Mouse (Mus musculus): ENCODE measurements at regions not wholly inside any gene's neighbourhood (a gene's known extent, or its start where the extent isn't known, plus 50 kb on each side); places are given as distances from the start of the nearest gene placed in this dataset.

DNA sequence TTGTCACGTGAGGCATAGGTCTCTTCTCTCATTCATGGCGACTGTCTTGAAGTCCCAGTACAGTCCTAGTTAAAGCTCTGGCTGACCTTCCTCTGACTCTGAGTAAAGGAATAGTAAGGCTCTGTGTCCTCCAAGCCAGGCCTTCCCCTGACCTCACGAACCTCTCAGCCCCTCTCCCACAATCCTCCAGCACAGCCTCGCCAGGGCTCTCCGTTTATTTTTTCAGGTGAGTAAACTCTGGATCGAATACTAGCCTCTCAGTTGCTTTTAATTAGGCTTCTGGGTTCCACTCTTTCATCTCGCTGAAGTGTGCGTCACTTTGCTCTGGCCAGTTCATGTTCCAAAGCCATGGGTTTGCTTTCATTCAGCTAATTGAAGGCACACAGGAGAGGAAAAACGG is 133.8 kb downstream of the Mylk4 start:
- Histone ChIP-seq H3K36me3 (replicated peaks; ENCODE audit: insufficient read depth, low read length) (no peaks in the 10 kb centered on the region), H3K4me2 (ENCODE audit: low read depth, low read length) (no peak overlapping the region), H3K9ac (replicated peaks) (no peak overlapping the region), H3K27me3 (ENCODE audit: insufficient read depth, low read length) (no peaks in the 10 kb centered on the region), H3K4me3 (ENCODE audit: low read depth, low read length) (no peak overlapping the region), H3K27ac (ENCODE audit: low read depth) (no peak overlapping the region), H3K9me3 (ENCODE audit: low read length) (no peaks in the 10 kb centered on the region), H3K4me1 (ENCODE audit: insufficient read depth) (no peaks in the 10 kb centered on the region)
- no peak for TF ChIP-seq CTCF (IDR thresholded peaks at IDR 0.05; ENCODE audit: low read depth)
- no peak for TF ChIP-seq EP300 (IDR thresholded peaks at IDR 0.05; ENCODE audit: low read depth)
- no peak for ATAC-seq
- no peak for DNase-seq
- 67% methylated on average over 9 of the region's 9 CpGs for WGBS (ENCODE audit: insufficient replicate concordance)

GRCm38 (mm10) chr13:32643030-32643750 is 140.6 kb downstream of the Mylk4 start:
- 46% methylated on average over 5 of the region's 5 CpGs for WGBS (ENCODE audit: insufficient replicate concordance)
- ATAC-seq, result no peak
- Histone ChIP-seq H3K4me1 (ENCODE audit: insufficient read depth) (no peaks in the 10 kb centered on the region), H3K9me3 (ENCODE audit: low read length) (no peaks in the 10 kb centered on the region), H3K4me3 (ENCODE audit: low read depth, low read length) (no peak overlapping the region), H3K27me3 (ENCODE audit: insufficient read depth, low read length) (no peaks in the 10 kb centered on the region), H3K27ac (ENCODE audit: low read depth) (no peak overlapping the region), H3K36me3 (replicated peaks; ENCODE audit: insufficient read depth, low read length) (no peaks in the 10 kb centered on the region), H3K9ac (replicated peaks) (no peak overlapping the region), H3K4me2 (ENCODE audit: low read depth, low read length) (no peak overlapping the region)
- DNase-seq, result no peak
- TF ChIP-seq CTCF (IDR thresholded peaks at IDR 0.05; ENCODE audit: low read depth) (no peak), EP300 (IDR thresholded peaks at IDR 0.05; ENCODE audit: low read depth) (no peak)

DNA sequence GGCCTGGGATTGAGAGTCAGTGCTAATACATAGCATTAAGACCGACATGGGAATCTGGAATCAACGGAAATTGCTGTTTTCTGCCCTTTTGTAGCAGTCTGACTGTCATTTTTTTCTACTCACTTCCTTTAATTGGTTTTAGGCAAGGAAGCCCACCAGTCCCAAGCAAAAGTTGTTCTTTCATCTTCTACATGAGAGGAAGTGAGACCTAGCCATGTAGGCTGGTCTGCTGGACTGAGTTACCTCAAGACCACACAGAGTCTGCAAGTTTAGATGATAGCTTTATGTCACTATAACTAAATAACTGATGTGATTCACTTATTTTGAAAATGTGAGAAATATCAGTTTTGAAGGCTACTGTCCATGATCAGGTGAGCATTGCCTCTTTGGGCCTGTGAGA is 142.8 kb downstream of the Mylk4 start:
- DNase-seq (no peak), ATAC-seq (no peak)
- H3K4me2 ChIP-seq (ENCODE audit: low read depth, low read length), result no peak overlapping the region
- no peaks in the 10 kb centered on the region for H3K9me3 ChIP-seq (ENCODE audit: low read length)
- H3K36me3 ChIP-seq (replicated peaks; ENCODE audit: insufficient read depth, low read length), result no peaks in the 10 kb centered on the region
- no peak for TF ChIP-seq EP300 (IDR thresholded peaks at IDR 0.05; ENCODE audit: low read depth)
- TF ChIP-seq CTCF (IDR thresholded peaks at IDR 0.05; ENCODE audit: low read depth), result no peak
- no peak overlapping the region for H3K9ac ChIP-seq (replicated peaks)
- H3K4me1 ChIP-seq (ENCODE audit: insufficient read depth), result no peaks in the 10 kb centered on the region
- H3K27ac ChIP-seq (ENCODE audit: low read depth), result no peak overlapping the region
- H3K4me3 ChIP-seq (ENCODE audit: low read depth, low read length), result no peak overlapping the region
- 73% methylated on average over 2 of the region's 2 CpGs for WGBS (ENCODE audit: insufficient replicate concordance)
- no peaks in the 10 kb centered on the region for H3K27me3 ChIP-seq (ENCODE audit: insufficient read depth, low read length)

DNA sequence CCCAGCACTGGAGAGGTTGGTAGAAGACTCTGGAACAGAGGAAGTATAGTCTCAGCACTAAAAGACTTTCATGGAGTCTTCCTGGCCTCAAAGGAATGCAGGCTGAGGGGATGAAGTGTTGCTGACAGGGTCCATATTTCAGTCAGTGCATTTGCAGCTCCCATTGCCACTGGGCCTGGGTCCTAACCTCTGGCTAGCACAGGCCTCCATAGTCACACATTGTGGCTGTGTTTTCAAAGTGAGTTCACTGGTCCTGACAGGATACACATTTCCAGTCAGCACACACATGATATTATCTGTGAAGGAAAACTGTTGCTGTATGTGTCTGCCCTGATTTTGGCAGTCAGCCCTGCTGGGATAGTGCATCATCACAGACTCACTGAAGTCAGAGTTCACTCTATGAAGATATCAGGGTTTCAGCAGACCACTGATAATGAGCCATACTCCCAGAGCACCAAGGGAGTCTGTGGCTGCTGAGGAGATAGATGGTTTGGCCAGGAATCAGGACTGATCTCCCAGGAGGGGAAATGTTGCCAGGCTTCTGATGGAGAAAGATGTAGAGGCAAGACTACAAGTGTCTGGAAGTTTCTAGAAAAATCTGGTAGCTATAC is 153.5 kb downstream of the Mylk4 start:
- no peak for TF ChIP-seq CTCF (IDR thresholded peaks at IDR 0.05; ENCODE audit: low read depth)
- TF ChIP-seq EP300 (IDR thresholded peaks at IDR 0.05; ENCODE audit: low read depth), result no peak
- DNase-seq (no peak), ATAC-seq (no peak)

DNA sequence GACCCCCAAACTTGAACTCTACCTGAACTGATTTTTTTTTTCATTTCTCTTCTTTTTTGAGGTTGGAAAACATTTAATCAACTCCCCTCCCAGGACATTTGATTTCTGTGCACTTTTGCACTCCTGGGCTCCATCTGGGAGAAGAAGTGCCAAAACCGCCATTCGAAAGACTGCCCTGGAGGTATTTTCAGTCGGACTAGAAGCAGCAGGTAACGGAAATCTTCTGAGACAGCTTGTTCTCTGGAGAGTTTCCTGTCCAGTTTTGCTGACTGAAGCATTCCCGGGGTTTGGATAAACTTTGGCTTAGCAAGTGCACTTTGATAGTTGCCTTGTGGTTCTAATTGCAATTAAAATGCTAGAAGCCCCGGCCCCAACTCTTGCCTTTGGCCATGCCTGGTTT is 169.8 kb downstream of the Mylk4 start:
- no peaks in the 10 kb centered on the region for H3K9me3 ChIP-seq (ENCODE audit: low read length)
- no peak overlapping the region for H3K4me2 ChIP-seq (ENCODE audit: low read depth, low read length)
- H3K36me3 ChIP-seq (replicated peaks; ENCODE audit: insufficient read depth, low read length), result no peaks in the 10 kb centered on the region
- no peak overlapping the region for H3K9ac ChIP-seq (replicated peaks)
- no peaks in the 10 kb centered on the region for H3K4me1 ChIP-seq (ENCODE audit: insufficient read depth)
- TF ChIP-seq EP300 (IDR thresholded peaks at IDR 0.05; ENCODE audit: low read depth) (no peak), CTCF (IDR thresholded peaks at IDR 0.05; ENCODE audit: low read depth) (no peak)
- no peak overlapping the region for H3K27ac ChIP-seq (ENCODE audit: low read depth)
- H3K27me3 ChIP-seq (ENCODE audit: insufficient read depth, low read length), result no peaks in the 10 kb centered on the region
- 59% methylated on average over 6 of the region's 6 CpGs for WGBS (ENCODE audit: insufficient replicate concordance)
- H3K4me3 ChIP-seq (ENCODE audit: low read depth, low read length), result no peak overlapping the region
- DNase-seq (no peak), ATAC-seq (no peak)

More for the DNA sequence above, 153.5 kb downstream of the Mylk4 start:
- H3K36me3 ChIP-seq (replicated peaks; ENCODE audit: insufficient read depth, low read length), result no peaks in the 10 kb centered on the region
- H3K27ac ChIP-seq (ENCODE audit: low read depth), result no peak overlapping the region
- H3K4me2 ChIP-seq (ENCODE audit: low read depth, low read length), result no peak overlapping the region
- H3K4me3 ChIP-seq (ENCODE audit: low read depth, low read length), result no peak overlapping the region
- H3K9me3 ChIP-seq (ENCODE audit: low read length), result no peaks in the 10 kb centered on the region
- H3K27me3 ChIP-seq (ENCODE audit: insufficient read depth, low read length), result no peaks in the 10 kb centered on the region
- no peak overlapping the region for H3K9ac ChIP-seq (replicated peaks)
- H3K4me1 ChIP-seq (ENCODE audit: insufficient read depth), result no peaks in the 10 kb centered on the region

DNA sequence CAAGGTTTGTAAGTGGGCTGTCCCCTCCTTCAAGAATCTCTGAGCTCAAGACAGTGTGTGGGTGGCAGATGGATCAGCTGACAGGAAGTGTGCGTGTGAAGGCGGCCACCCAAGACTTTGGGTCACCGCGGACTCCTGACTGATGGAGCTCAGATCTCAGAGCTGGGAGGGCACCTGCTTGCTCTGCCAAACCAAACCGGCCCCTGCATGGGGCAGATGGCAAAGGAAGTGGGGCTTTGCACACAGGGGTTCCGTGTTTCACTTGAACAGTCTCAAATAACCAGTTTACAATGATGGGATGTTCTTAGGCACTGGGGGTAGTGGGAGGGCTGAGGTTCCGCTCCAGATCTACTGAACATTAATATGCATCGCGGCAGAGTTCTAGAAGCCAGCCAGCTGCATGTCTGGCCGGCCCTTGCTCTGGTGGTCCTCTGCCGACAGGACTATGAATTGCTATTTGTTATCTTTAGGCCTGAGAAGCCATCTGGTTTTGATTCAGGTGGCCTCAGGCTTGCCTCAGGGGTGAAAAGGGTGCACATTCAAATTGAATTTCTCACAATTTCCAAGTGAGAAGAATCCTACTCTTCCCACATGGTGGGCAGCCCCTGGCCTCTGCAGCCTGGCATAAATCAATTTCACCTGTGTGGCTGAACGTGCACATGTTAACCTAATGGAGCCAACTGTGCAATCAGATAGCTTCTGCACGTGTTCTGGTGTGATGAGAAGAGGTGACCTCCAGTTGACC is 172.0 kb downstream of the Mylk4 start:
- TF ChIP-seq CTCF (IDR thresholded peaks at IDR 0.05; ENCODE audit: low read depth) (no peak), EP300 (IDR thresholded peaks at IDR 0.05; ENCODE audit: low read depth) (no peak)
- H3K27ac ChIP-seq (ENCODE audit: low read depth), result peak overlapping the region; percentile 34
- no peak overlapping the region for H3K4me3 ChIP-seq (ENCODE audit: low read depth, low read length)
- H3K4me2 ChIP-seq (ENCODE audit: low read depth, low read length), result no peak overlapping the region
- H3K27me3 ChIP-seq (ENCODE audit: insufficient read depth, low read length), result no peaks in the 10 kb centered on the region
- DNase-seq (peak; percentile 42), ATAC-seq (peak; percentile 56)
- H3K9ac ChIP-seq (replicated peaks), result no peak overlapping the region
- 53% methylated on average over 13 of the region's 13 CpGs for WGBS (ENCODE audit: insufficient replicate concordance)
- H3K9me3 ChIP-seq (ENCODE audit: low read length), result no peaks in the 10 kb centered on the region
- H3K4me1 ChIP-seq (ENCODE audit: insufficient read depth), result no peaks in the 10 kb centered on the region
- no peaks in the 10 kb centered on the region for H3K36me3 ChIP-seq (replicated peaks; ENCODE audit: insufficient read depth, low read length)

Data from liver, postnatal 0 days (tissue).